Mouse (Mus musculus): ENCODE measurements around the gene Tmem123.
A peak's percentile ranks its signal among the peaks of the same experiment; 100 is the strongest.

The Tmem123 gene

DNA sequence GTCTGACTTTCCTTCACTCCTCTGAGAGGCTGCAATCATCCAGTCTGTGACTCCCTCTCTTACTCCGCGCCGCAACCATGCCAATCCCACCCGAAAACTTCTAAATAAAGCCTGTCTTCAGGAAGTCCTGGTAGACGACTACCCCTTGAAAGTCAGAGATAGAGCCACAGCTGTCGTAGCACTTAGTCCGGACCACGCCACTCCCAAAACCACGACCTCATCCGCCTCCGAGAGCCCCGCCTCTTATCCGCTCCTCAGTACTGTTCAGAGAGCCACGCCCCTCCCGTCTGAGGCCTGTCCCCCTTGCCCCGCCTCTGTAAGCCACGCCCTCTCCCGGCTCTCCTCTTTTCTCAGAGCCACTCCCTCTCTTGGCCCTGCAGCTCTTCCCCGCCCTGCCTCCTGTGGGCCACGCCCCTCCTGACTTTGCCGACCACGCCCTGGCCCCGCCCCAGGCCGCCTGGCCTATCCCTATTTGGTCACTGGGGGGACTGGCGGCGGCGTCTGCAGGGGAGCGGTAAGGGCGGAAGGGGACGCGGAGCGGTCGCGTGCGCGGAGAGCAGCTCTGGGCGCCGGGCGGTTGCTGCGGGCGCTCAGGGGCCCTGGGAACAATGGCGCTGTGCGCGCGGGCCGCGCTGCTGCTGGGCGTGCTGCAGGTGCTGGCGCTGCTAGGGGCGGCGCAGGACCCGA lies at the start of gene Tmem123:
Tmem123 (plus strand) TSS at position 428 of the 687 bp plus-strand sequence.
- peak; percentile 99 for DNase-seq (ENCODE audit: low read depth, low spot score)

DNA sequence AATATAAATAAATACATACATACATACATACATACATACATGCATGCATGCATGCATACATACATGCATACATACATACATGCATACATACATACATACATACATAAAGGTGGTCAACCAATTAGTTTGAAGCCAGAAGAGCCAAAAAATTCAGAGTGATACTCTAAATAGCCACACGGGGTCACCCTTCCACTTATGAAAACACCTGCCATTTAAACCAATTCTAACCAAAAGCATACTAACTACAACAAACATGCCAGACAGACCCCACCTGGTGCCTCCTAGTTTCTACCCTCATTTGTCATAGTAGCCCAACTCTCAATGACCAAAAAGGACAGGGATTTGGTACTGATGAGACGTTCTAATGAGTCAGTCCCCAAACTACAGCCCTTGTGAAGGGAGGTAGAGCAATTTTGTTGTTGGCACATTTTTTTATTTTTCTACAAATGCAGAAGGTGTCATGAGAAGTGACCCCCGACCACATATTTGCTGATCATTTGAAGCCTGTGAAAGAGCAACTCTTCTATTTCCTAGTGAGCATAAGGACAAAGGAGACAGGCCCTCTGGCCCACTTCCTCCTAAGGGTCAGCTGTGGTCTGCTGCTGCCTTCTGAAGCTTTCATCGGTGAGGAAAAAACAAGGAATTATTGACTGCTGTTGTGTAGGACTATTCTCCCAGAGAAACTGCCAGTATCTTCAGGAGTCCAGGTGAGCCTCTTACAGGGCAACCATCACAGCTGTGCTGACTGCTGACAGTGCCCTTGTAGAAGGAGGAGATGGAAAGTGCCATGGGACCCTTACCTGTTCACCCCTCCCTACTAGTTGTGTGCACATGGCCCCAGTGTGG lies 49.6 kb upstream of the Tmem123 start:
- DNase-seq (ENCODE audit: low read depth, low spot score): peak; percentile 24

DNA sequence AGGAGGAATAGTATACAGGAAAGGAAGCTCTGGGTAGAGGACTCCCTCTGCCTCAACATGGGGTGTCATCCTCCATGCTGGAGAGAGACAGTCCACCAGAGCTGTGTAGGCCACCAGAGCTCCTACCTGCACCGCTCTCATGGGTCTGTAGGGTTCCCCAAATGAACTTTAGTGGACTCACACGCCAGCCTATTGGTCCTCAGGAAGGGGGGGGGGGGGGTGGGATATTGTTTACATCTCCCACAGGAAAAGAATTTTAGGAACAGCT lies 49.0 kb upstream of the Tmem123 start:
- DNase-seq (ENCODE audit: low read depth, low spot score): no peak

DNA sequence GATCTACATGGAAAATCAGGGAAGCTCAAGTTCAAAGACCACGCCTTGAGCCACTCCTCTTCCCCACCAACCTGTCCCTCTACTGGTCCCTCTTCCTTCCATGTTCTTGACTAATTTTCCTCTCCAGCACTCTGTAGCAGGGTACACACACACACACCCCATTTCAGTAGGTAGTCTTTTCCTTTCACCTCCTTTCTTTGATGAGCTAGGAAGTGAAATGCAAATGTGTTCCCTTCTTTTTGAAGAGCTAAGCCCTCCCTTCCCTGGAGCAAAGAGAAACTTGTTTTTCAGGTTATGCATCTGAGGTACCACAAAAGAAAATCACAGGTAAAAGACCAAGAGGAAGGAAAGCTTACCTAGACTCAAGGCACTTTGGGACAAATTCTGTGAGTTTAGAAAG lies 42.3 kb upstream of the Tmem123 start:
- DNase-seq (ENCODE audit: low read depth, low spot score): no peak

DNA sequence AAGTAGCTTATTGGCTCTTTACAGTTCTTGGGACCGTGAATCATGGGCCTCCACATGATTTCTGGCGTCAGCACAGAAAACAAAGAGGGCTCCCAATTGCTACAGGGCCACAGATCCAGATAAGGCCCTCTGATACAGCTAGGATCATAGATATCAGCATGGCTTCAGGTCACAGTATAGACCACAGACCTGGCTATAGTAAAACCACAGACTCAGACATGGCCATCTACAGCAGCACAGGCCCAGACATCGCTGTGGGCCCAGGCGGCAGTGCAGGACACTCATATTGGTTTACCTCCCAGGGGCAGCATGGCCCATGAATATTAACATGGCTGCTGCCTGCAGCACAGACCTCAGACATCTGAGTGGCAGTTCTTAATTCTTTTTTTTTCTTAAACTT lies 34.8 kb upstream of the Tmem123 start:
- no peak for DNase-seq (ENCODE audit: low read depth, low spot score)

DNA sequence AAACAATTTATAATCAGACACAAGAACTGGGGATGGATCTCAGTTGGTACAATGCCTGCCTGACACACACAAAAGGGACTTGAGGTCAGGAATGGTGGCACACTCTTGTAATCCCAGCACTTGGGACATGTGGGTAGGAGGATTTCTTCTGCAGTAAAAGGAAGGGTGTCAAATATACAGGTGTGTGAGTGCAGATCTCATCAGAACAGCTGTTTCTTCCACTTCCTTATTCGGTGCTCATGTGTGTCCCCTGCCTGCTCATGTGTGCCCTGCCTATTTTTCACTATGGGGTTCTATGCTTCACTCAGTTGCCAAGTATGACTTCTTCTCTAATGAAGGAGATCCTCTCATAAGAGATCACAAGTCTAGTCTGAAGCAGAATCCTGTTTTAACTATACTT lies 21.1 kb upstream of the Tmem123 start:
- DNase-seq (ENCODE audit: low read depth, low spot score): no peak

DNA sequence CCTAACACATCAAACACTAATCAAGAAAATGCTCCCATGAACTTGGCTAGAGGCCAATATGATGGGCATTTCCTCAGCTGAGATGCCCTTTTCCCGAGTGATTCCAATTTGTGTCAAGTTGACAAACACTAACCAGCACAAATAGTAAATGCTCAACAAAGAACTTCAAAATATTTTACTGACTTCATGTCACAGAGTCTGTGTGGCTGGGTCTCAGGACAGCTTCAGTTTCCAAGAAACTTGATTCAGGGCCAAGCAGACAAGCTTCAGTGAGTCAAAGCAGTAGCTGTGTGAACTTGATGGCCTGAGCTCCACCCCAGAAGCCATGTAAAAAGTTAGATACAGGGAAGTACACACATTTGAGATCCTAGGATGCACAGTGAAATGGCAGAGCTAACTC lies 19.7 kb upstream of the Tmem123 start:
- no peak for DNase-seq (ENCODE audit: low read depth, low spot score)

DNA sequence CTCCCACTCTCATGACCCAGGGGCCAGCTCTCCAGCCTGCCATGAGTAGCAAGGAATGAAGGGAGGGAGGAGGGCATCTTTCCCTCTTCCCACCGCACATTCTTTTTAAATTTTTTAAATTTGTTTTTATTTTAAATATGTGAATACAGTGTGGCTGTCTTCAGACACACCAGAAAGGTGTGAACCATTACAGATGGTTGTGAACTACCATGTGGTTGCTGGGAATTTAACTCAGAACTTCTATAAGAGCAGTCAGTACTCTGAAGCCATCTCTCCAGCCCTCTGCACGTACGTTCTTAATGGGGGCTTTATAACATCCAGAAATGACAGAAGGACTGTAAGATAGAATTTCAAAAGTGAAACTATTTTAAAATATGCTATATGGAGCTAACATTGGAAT lies 15.0 kb upstream of the Tmem123 start:
- no peak for DNase-seq (ENCODE audit: low read depth, low spot score)

DNA sequence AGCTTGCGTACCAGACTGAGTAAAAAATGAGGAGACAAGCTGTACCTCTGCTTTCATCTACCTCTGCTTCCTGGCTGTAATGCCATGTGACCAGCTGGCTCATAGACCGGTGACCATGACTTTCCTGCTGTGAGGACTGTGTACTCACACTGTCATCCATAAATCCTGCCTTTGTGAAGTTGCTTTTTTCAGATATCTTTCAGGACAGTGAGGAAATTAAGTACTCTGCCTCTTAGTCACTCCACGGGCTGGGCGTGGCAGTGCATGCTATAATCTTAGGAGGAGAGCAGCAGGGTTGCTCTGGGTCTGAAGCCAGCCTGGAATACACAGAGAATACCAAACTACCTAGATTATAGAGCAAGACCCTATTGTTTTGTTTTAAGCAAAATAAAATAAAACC lies 14.3 kb upstream of the Tmem123 start:
- DNase-seq (ENCODE audit: low read depth, low spot score): no peak

DNA sequence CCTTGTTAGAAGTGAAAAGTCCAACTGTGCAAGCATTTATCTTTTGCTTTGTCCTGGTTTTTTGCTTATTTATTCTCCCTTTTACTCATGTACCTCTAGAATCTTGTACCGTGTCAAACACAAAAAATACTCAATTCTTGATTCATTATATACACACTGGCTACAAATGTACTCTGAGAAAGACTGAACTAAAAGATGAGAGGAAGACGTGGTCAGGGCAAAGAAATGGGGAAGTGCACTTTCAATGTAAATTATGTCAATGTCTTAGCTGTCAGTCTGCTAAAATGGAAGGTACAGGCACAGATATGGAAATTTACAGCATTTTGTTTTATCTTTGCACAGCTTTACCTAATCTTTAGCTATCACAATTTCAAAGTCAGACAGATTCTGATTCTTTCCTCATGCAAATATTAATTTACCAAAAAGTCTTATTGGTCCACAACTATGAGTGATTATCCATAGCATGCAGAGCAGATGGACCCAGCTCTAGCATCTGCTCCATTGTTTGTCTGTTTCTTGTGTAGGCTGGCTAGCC lies 7.9 kb upstream of the Tmem123 start:
- no peak for DNase-seq (ENCODE audit: low read depth, low spot score)

DNA sequence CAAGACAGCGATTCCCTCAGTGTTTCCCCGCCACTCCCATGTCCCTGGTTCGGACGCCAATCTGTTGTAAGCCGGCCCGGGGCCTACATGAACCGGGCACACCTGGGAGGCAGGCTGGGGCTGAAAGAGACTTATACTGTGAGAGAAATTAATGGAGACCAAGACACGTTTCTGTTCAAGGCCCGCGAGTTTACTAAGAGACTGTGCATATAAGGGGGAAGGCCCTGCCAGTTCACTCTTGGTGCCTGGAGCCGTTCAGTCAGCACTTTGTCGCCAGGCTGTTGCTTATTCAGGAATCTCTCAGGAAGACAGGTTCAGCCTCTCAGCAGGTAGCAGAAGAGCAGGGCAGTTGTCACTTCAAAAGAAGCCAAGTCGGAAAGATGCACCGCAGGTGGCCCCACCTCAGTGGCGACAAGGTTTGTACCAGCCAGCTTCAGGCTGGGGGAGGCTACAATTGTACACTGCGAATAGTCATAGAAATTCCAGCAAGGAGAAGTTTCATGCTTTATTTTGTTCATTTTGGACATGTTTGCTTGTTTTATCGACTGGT lies 1.9 kb upstream of the Tmem123 start:
- DNase-seq (ENCODE audit: low read depth, low spot score): no peak

DNA sequence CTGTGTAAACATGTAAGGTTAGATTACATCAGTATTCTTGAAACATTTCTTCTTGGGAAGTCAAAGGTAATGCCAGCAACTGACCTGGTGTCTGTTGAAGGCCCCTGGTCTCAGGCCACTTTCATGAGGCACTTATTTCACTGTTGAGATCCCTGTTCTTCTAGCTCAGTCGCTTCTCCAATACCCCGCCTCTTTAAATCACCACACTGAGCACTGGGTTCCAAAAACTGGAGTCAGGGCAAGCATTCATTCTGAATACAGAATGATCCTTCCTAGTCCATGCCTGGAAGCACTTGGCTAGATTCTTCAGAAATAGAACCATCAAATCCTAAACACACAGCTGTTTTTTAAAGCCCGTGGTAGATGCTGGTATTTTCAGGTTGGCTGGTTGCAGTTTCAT lies 1.1 kb upstream of the Tmem123 start:
- DNase-seq (ENCODE audit: low read depth, low spot score): no peak

DNA sequence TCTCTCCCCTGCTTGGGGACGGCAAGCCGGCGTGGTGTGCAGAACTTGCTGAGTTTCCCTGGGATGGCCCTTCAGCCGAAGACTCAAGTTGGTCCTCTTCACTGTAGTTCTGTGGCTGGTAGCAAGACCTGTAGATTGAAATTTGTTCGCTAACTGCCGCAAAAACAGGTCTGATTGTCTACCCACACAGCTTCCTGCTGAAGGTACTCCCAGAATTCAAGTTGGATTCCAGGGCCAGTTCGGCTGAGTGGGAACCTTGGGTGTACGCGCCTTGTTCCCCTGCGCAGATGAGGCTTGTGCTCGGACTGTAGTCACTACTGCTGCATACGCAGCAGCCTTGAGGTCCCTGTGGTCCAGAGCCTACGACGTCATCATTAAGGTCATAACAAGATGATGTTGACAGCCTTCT lies 626 bp downstream of the Tmem123 start:
- peak; percentile 38 for DNase-seq (ENCODE audit: low read depth, low spot score)

DNA sequence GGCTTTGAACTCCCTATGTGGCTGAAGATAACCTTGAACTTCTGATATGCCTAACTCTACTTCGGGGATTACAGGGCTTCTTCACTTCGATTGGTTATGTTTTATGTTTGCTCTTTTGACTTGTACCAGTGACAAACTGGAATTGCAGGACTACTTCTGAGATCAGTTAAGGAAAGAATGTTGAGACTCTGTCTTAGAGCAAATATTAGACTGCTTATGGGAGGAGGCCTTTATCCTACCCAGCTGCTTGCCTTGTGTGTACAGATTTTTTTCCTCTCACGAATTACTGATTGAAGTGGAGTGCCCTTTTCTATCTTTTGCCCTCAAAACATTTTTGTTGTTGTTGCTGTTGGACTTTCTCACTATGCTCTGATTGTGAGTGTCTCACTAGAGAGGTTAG lies 1.4 kb downstream of the Tmem123 start:
- DNase-seq (ENCODE audit: low read depth, low spot score): no peak

DNA sequence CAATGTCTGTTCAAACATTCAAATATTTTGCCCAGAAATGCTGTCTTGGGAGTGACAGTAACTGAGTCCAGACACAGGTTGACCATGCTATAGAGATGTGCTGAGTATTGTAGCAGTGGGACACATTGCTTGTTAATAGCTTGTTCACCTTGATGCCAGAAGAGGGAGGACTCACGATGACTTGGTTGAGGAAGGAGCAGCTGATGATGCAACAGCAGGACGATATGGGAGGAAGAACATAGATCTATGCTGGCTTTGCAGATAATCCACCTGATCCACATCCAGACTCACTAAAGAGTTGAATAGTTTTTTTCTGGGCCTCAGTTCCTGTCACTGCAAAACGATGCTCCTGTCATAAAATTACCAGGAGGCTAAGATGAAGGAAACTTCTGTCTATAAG lies 2.7 kb downstream of the Tmem123 start:
- no peak for DNase-seq (ENCODE audit: low read depth, low spot score)

DNA sequence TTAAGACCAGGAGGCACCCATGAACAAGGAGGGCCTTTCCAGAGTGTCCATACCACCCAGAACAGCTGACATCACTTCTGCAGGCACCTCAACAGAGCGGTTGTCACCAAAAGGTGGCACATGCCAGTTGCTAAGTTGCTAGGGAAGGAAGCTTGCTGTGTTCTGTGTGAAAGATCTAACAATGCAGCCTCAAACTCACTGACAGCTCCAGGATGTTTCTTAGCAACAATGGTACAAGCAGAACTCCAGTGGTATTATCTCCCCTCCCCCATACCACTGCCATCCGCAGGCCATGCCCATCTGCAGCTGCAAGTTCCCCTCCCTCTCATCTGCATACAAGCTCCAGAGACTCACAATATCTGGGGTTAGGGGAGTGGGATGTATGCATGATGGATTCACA lies 3.7 kb downstream of the Tmem123 start:
- no peak for DNase-seq (ENCODE audit: low read depth, low spot score)

DNA sequence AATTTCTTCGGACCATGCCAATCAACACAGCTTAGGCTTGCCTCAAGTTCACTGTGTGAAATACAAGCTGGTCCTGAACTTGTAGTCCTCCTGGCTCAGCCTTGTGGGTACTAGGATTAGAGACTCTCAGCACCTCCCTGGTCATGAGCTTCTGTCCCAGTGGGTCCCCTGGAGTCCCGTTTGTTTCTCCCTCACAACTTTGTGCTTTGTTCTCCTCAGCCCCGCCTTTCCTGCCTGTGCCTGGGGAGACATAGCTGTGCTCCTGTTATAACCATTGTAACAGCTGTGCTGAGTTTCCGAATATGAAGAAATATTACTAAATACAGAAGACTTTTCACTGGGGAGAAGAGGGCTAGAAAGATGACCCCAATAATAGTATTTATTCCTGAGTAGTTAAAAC lies 5.2 kb downstream of the Tmem123 start:
- no peak for DNase-seq (ENCODE audit: low read depth, low spot score)

DNA sequence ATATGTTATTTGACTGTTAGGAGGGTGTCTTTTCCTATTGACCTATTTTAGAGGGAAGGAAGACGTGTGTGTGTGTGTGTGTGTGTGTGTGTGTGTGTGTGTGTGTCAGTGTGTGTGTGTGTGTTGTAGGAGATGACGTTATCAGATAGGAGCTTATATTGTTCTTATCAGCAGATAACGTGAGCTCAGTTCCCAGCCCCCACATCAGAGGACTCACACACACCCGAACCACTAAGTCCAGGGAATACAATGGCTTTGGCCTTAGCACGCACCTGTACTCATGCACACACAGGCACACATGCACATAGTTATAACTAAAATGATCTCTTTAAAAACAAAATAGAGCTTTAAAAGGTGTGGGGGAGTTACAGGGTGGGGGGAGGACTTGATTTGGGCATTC lies 5.7 kb downstream of the Tmem123 start:
- no peak for DNase-seq (ENCODE audit: low read depth, low spot score)

DNA sequence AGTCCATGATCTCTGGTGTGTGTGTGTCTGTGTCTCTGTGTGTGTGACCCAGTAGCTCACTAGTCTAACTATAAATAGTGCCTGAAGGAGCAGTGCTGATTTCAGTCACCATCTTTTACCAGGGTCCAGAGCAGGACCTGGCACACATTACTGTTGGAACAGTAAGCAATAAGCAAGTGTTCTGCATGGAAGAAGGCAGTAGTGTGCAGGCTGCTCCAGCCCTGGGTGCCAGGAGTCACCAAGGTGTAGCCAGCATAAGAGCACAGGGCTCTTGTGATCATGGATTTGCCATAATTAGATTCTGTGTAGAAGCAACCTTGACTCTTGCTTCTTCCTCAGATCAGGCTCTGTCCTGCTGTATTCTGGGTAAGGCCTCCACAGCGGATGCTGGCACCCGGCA lies 8.5 kb downstream of the Tmem123 start:
- DNase-seq (ENCODE audit: low read depth, low spot score): no peak

DNA sequence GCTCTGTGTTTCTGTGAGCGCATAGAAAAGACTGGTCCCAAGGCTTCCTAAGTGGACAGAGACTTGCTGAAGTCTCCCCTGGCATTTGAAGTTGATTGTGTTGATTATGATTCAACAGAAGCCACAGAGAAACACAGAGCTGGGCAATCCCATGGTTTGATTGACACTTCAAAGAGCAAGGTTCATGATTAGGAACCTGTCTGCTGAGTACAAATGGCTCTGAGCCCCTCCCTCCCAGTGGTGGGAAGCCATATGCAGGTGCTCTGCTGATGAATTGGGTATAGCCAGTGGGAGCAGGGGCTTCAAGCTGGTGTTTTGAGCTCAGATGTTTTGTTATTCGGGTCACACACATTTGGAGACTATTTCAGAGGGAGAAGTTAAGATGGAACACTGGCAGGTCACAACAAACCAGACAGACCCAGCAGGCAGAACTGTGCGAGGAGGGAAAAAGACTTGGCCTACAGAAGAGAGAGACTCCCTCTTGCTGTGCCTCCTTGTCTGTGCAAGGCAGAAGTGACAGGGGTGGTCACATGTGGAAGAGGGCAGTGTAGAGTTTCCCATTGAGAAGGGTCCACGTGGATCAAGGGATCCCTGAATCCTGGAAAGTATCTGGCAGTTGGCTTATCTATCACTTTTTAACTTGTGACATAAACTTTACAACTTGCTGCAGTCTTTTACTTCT lies 9.1 kb downstream of the Tmem123 start:
- no peak for DNase-seq (ENCODE audit: low read depth, low spot score)

DNA sequence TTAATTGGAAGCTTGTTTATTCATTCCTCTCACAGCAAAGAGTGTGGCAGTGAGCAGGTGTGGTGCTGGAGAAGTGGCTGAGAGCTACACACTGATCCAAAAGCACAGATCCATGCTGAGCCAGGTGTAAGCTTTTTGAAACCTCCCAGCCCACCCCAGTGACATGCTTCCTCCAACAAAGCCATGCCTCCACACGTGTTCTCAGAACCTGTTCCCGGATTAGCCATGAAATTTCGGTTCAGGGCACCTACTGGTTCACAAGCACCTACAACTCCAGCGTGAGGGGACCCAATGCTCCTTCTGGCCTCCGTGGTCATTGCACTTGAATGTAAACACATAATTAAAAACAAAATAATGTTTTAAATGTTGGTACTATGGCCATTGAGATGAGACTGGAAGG lies 9.8 kb downstream of the Tmem123 start:
- no peak for DNase-seq (ENCODE audit: low read depth, low spot score)

DNA sequence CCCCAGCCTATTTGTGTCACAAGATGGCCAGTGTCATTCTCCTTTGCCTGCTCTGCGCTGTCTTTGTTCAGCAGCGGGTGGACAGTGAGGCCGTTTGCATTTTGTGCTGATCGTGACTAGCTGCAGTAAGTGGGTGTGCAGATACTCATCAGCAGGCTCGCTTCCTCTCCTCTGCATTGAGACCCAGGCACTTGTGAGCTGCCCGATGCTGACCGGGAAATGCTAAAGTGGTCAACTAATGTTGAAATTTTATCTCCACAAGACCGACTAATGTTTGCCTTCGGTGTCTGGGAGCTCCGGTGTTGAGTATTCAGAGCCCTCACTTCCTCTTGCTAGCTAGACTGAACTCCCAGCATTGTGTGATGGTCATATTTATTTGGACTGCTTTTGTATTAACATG lies 10.7 kb downstream of the Tmem123 start:
- DNase-seq (ENCODE audit: low read depth, low spot score): no peak

Measured in c-Kit-negative CD71-positive TER-119-positive erythroid progenitor cells, embryonic 14.5 days (primary cell).